In the genomic region with DNA sequence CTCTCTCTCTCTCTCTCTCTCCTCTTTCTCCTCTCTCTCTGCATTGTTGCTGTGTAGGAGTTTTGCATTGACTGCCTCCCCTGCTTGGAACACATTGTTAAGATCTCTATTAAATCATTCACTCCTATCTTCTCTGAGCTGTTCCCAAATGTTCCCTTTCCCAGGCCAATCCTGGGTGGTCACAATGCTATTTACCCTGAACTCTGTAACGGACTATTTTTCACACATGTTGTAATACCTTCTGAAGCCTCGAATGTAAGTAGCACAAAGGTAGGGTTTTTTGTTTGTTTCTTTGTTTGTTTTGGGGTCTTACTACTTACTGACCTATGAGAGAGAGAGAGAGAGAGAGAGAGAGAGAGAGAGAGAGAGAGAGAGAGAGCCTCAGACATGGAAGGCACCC, we compare ENCODE assay signal across 22 mouse cellular contexts. TPM values are rescaled to one million over a fixed set of nuclear protein-coding genes. Genes with fewer than 3 reads are reported as not detected.
DNase-seq lines count a peak whose midpoint lies in the region; ATAC-seq and TF ChIP-seq lines count a peak whose summit lies in the region.
"Had no signal": no experiment of that assay in that cellular context is flagged by ENCODE, and none has a peak within 500 bp of the region (broad histone marks: within the 10 kb centered on the region; RNA-seq: fewer than 3 reads in every experiment).

No protein-coding gene starts in this region.

- no peak for ATAC-seq in forebrain, embryonic 12.5 days (ENCODE audit: low FRiP score)
- ATAC-seq in hindbrain, embryonic 13.5 days (ENCODE audit: low FRiP score): no peak
- no peak for ATAC-seq in midbrain, embryonic 16.5 days
- ATAC-seq: liver, embryonic 12.5 days; Patski had no signal

- no peak overlapping the region for H3K4me2 ChIP-seq in forebrain, embryonic 12.5 days
- H3K4me2 ChIP-seq in hindbrain, embryonic 13.5 days: no peak overlapping the region
- no peak overlapping the region for H3K4me2 ChIP-seq in midbrain, embryonic 16.5 days (ENCODE audit: low read length)
- H3K4me2 ChIP-seq: heart, embryonic 11.5 days; limb, embryonic 12.5 days; liver, embryonic 12.5 days; lung, embryonic 14.5 days had no signal

- no peak for TF ChIP-seq POLR2A in testis, adult 2 months (IDR thresholded peaks at IDR 0.05; ENCODE audit: control insufficient read depth, low read depth, low read length)

- H3K27me3 ChIP-seq in testis, adult 2 months (ENCODE audit: control insufficient read depth, insufficient read depth, low read length): no peaks in the 10 kb centered on the region
- no peaks in the 10 kb centered on the region for H3K27me3 ChIP-seq in forebrain, embryonic 12.5 days
- peaks cover 11% of the 10 kb centered on the region; the same call in 1 of the 2 replicates for H3K27me3 ChIP-seq in hindbrain, embryonic 13.5 days
- H3K27me3 ChIP-seq in midbrain, embryonic 16.5 days (ENCODE audit: control insufficient read depth, insufficient read depth, low read depth, low read length): no peaks in the 10 kb centered on the region; the same call in 1 of the 2 replicates
- peaks cover 30% of the 10 kb centered on the region for H3K27me3 ChIP-seq in limb, embryonic 10.5 days (ENCODE audit: low read depth, poor library complexity, severe bottlenecking)
- H3K27me3 ChIP-seq: Patski had no signal

- H3K9me3 ChIP-seq in forebrain, embryonic 12.5 days: no peaks in the 10 kb centered on the region
- no peaks in the 10 kb centered on the region for H3K9me3 ChIP-seq in hindbrain, embryonic 13.5 days
- H3K9me3 ChIP-seq in midbrain, embryonic 16.5 days (replicated peaks; ENCODE audit: control insufficient read depth, low read length, poor library complexity, severe bottlenecking): no peaks in the 10 kb centered on the region
- H3K9me3 ChIP-seq in limb, embryonic 10.5 days (replicated peaks): no peaks in the 10 kb centered on the region
- H3K9me3 ChIP-seq: limb, embryonic 12.5 days; liver, embryonic 12.5 days had no signal

- WGBS in forebrain, embryonic 12.5 days: 39% methylated on average over 2 of the region's 2 CpGs
- 48% methylated on average over 2 of the region's 2 CpGs for WGBS in hindbrain, embryonic 13.5 days
- 41% methylated on average over 2 of the region's 2 CpGs for WGBS in midbrain, embryonic 16.5 days
- 84% methylated on average over 2 of the region's 2 CpGs for WGBS in limb, embryonic 10.5 days

- no peak for TF ChIP-seq CTCF in testis, adult 2 months (IDR thresholded peaks at IDR 0.05; ENCODE audit: control insufficient read depth, insufficient read depth, insufficient replicate concordance, low read depth, low read length)

- no peak for DNase-seq in testis, postnatal 10 days (ENCODE audit: low spot score)
- no peak for DNase-seq in adrenal gland, postnatal 36 days
- DNase-seq in limb, embryonic 10.5 days (ENCODE audit: low spot score): no peak
- DNase-seq in embryo, embryonic 10 days (ENCODE audit: low spot score): no peak
- DNase-seq: cerebellum, adult 11 months; cerebellum, postnatal 25 days; heart, postnatal 10 days; kidney, adult 8-10 months; kidney, postnatal 14 days; lung, embryonic 14.5 days; right cerebral cortex, adult 18-20 months; thymus, adult 18-20 months; thymus, postnatal 4 days had no signal

- H3K9ac ChIP-seq in forebrain, embryonic 12.5 days: no peak overlapping the region
- no peak overlapping the region for H3K9ac ChIP-seq in hindbrain, embryonic 13.5 days
- no peak overlapping the region for H3K9ac ChIP-seq in midbrain, embryonic 16.5 days (ENCODE audit: low read depth, low read length)
- H3K9ac ChIP-seq: limb, embryonic 12.5 days; liver, embryonic 12.5 days; lung, embryonic 14.5 days had no signal

- H3K36me3 ChIP-seq in testis, adult 2 months (ENCODE audit: control insufficient read depth, insufficient read depth, low read length): no peaks in the 10 kb centered on the region
- no peaks in the 10 kb centered on the region for H3K36me3 ChIP-seq in forebrain, embryonic 12.5 days (replicated peaks)
- no peaks in the 10 kb centered on the region for H3K36me3 ChIP-seq in hindbrain, embryonic 13.5 days
- no peaks in the 10 kb centered on the region for H3K36me3 ChIP-seq in midbrain, embryonic 16.5 days (ENCODE audit: control insufficient read depth, insufficient read depth, low read length)
- H3K36me3 ChIP-seq in limb, embryonic 10.5 days: no peaks in the 10 kb centered on the region
- H3K36me3 ChIP-seq: limb, embryonic 12.5 days; liver, embryonic 12.5 days had no signal

- peak overlapping the region; percentile 11; the same call in 1 of the 2 replicates for H3K4me3 ChIP-seq in testis, adult 2 months (ENCODE audit: control insufficient read depth, low read depth, low read length)
- no peak overlapping the region for H3K4me3 ChIP-seq in forebrain, embryonic 12.5 days (replicated peaks)
- H3K4me3 ChIP-seq in hindbrain, embryonic 13.5 days: no peak overlapping the region
- no peak overlapping the region for H3K4me3 ChIP-seq in midbrain, embryonic 16.5 days (ENCODE audit: low read depth, low read length)
- no peak overlapping the region for H3K4me3 ChIP-seq in limb, embryonic 10.5 days
- H3K4me3 ChIP-seq: limb, embryonic 12.5 days; liver, embryonic 12.5 days had no signal

- no peak overlapping the region for H3K27ac ChIP-seq in testis, adult 2 months (ENCODE audit: control insufficient read depth, insufficient read depth, low read depth, low read length)
- peak overlapping the region; percentile 99 for H3K27ac ChIP-seq in forebrain, embryonic 12.5 days
- H3K27ac ChIP-seq in hindbrain, embryonic 13.5 days: peak overlapping the region; percentile 87
- peak overlapping the region; percentile 80; the same call in 1 of the 2 replicates for H3K27ac ChIP-seq in midbrain, embryonic 16.5 days (ENCODE audit: low read length)
- no peak overlapping the region for H3K27ac ChIP-seq in limb, embryonic 10.5 days
- H3K27ac ChIP-seq: limb, embryonic 12.5 days; liver, embryonic 12.5 days; macrophage had no signal

- peaks cover 2% of the 10 kb centered on the region for H3K4me1 ChIP-seq in testis, adult 2 months (ENCODE audit: control insufficient read depth, insufficient read depth, low read length)
- H3K4me1 ChIP-seq in forebrain, embryonic 12.5 days: peaks cover 53% of the 10 kb centered on the region
- H3K4me1 ChIP-seq in hindbrain, embryonic 13.5 days (replicated peaks): peaks cover 21% of the 10 kb centered on the region
- peaks cover 14% of the 10 kb centered on the region for H3K4me1 ChIP-seq in midbrain, embryonic 16.5 days (ENCODE audit: control insufficient read depth, insufficient read depth, low read length)
- H3K4me1 ChIP-seq in limb, embryonic 10.5 days: peaks cover 4% of the 10 kb centered on the region; the same call in 1 of the 2 replicates

RNA-seq across cellular contexts. Expression of gene Parp11, which starts 2.2 kb away (rescaled TPM):
- 34.2 and 40.6 TPM in 2 replicates for polyA plus RNA-seq in testis, adult 2 months (2012; rRNA removed)
- 69.2 and 75.3 TPM in 2 replicates for polyA plus RNA-seq in forebrain, embryonic 12.5 days (2016; fragmentation: Nextera tagmentation; extraction: Ambion mirVana)
- polyA plus RNA-seq in hindbrain, embryonic 13.5 days (2015; fragmentation: Nextera tagmentation; extraction: Ambion mirVana): 80.6 and 82.1 TPM in 2 replicates
- 90.5 and 100 TPM in 2 replicates for polyA plus RNA-seq in midbrain, embryonic 16.5 days (2015; fragmentation: Nextera tagmentation; extraction: Ambion mirVana)
- total RNA-seq in adrenal gland, postnatal 36 days (2021): 10 to 100 TPM; 18.6 to 18.7 TPM
- 25.9 and 29.6 TPM in 2 replicates for polyA plus RNA-seq in limb, embryonic 10.5 days (2016; fragmentation: Nextera tagmentation; extraction: Ambion mirVana)

Comparison
In these comparisons a context has a peak if more than half of its experiments do, and no peak if none do; other contexts are left out.
1. H3K27ac ChIP-seq: peak in forebrain, embryonic 12.5 days (single experiment), hindbrain, embryonic 13.5 days (single experiment) and midbrain, embryonic 16.5 days (single experiment); none in testis, adult 2 months (single experiment) and limb, embryonic 10.5 days (single experiment).